Mouse (Mus musculus) CH12F3 (cell line): ENCODE measurements around the gene Cacng7.

Experiments
- in situ Hi-C: fragments of 300-500 bp; cut with MboI; formaldehyde crosslinking; loops from 2 replicates; pipeline ENCODE4 v1.14.3; 2020; ENCODE audit warnings: low sequenced_read_pairs

Cacng7 gene

GRCm38 (mm10) chr7:3302556-3303275, 30.0 kb upstream of the Cacng7 start:
- in situ Hi-C loops, result no loop called here

GRCm38 (mm10) chr7:3303276-3303781, 29.4 kb upstream of the Cacng7 start:
- in situ Hi-C loops, result no loop called here

- in situ Hi-C loops, result no loop called here
Measured at GRCm38 (mm10) chr7:3303789-3304188, 29.0 kb upstream of the Cacng7 start.

- in situ Hi-C loops, result no loop called here
Measured at GRCm38 (mm10) chr7:3304298-3304697, 28.5 kb upstream of the Cacng7 start.

- in situ Hi-C loops, result no loop called here
Measured at GRCm38 (mm10) chr7:3306400-3306799, 26.4 kb upstream of the Cacng7 start.

GRCm38 (mm10) chr7:3308646-3309045, 24.1 kb upstream of the Cacng7 start:
- in situ Hi-C loops, result no loop called here

GRCm38 (mm10) chr7:3310233-3310632, 22.5 kb upstream of the Cacng7 start:
- in situ Hi-C loops, result no loop called here

GRCm38 (mm10) chr7:3313571-3313970, 19.2 kb upstream of the Cacng7 start:
- in situ Hi-C loops, result no loop called here

GRCm38 (mm10) chr7:3314121-3314520, 18.6 kb upstream of the Cacng7 start:
- in situ Hi-C loops, result no loop called here

GRCm38 (mm10) chr7:3317704-3318103, 15.1 kb upstream of the Cacng7 start:
- in situ Hi-C loops, result no loop called here

GRCm38 (mm10) chr7:3320856-3321255, 11.9 kb upstream of the Cacng7 start:
- in situ Hi-C loops, result no loop called here

GRCm38 (mm10) chr7:3323826-3324225, 8.9 kb upstream of the Cacng7 start:
- in situ Hi-C loops, result no loop called here

- in situ Hi-C loops, result no loop called here
Measured at GRCm38 (mm10) chr7:3327961-3328360, 4.8 kb upstream of the Cacng7 start.

GRCm38 (mm10) chr7:3329776-3330546, 2.8 kb upstream of the Cacng7 start:
- in situ Hi-C loops, result no loop called here

GRCm38 (mm10) chr7:3331171-3331570, 1.6 kb upstream of the Cacng7 start:
- in situ Hi-C loops, result no loop called here

GRCm38 (mm10) chr7:3331581-3332223, 1.1 kb upstream of the Cacng7 start:
- in situ Hi-C loops, result no loop called here

- in situ Hi-C loops, result no loop called here
Measured at GRCm38 (mm10) chr7:3332224-3332615, 535 bp upstream of the Cacng7 start.

GRCm38 (mm10) chr7:3333542-3333941, 787 bp downstream of the Cacng7 start:
- in situ Hi-C loops, result no loop called here

- in situ Hi-C loops, result no loop called here
Measured at GRCm38 (mm10) chr7:3336412-3336811, 3.7 kb downstream of the Cacng7 start.

GRCm38 (mm10) chr7:3338286-3338935, 5.7 kb downstream of the Cacng7 start:
- in situ Hi-C loops, result no loop called here

GRCm38 (mm10) chr7:3339010-3339409, 6.3 kb downstream of the Cacng7 start:
- in situ Hi-C loops, result no loop called here
